Mouse (Mus musculus): ENCODE results near the gene Asxl2.
A peak's percentile ranks its signal among the peaks of the same experiment; 100 is the strongest.
"Not testable (repeated sequence)": the region's sequence is repeated elsewhere in the genome, so short reads cannot be mapped to it uniquely, and the experiment has no call there.

The Asxl2 gene

DNA sequence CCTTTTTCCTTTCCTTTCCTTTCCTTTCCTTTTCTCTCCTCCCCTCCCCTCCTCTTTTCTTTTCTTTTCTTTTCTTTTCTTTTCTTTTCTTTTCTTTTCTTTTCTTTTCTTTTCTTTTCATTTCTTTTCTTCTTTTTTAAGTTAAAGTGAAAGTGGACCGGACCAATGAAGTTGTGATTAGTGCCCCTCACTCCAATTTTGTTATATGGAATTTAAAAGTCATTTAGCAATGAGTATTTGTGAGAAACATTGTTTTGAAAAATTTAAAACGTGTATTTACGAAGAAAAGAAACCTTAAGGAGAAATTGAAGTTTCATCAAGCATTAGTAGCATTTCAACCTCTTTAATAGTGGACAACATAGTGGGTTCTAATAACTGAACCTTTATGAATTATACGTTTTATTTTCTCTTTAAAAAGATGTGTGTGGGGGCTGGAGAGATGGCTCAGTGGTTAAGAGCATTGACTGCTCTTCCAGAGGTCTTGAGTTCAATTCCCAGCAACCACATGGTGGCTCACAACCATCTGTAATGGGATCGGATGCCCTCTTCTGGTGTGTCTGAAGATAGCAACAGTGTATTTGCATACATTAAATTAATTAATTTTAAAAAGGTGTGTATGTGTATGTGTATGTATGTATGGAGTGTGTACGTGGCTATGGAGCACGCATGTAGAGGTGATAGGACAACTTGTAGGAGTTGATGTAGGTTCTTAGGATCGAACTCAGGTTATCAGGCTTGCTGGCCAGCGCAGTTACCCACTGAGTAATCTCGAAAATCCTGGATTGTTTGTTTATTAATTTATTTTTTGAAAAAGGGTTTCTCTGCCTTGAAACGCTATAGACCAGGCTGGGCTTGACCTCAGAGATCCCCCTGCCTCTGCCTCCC is 1.5 kb downstream of the Asxl2 start:
- no peak for DNase-seq

DNA sequence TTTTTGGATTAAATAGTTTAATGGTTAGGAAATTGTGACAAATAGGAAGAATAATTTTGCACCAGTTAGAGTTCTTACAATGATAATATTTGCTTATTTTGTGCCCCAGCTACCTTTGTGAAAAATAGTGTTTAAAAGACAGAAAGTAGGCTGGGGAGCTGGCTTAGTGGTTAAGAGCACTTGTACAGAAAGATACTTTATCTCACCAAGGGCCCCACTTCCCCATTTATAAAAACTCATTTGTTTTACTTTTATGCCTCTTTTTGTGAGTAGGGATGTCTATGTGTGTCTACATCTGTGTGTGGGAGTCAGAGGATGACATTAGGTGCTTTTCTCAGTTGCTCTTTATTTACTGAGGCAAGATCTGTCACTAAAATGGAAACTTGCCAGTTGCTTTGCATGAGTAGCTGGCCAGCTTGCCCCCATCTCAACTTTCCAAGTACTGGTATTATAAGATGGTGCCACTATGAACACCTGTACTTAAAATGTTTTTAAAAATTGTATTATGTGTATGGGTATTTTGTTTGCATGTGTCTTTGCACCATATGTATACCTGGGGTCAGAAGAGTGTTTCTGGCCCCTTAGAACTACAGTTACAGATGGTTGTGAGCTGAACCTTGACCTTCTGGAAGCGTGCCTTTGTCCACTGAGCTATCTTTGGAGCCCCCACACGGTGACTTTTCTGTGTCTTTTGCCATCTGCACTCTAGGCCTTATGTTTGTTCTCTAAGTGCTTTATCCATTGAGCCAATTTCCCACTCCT is 3.2 kb downstream of the Asxl2 start:
- DNase-seq = no peak

DNA sequence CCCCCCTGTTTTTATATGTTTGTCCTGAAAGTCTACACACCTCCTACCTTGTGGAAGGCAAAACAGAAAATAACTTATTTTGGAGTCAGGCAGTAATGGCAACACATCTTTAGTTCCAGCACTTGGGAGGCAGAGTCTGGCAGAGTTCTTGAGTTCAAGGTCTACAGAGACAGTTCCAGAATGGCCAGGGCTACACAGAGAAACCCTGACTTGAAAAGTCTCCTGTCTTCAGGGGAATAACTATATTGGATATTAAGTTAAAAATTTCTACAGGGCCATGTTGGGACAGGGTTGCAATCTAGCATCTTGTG is 3.7 kb downstream of the Asxl2 start:
- DNase-seq = no peak

DNA sequence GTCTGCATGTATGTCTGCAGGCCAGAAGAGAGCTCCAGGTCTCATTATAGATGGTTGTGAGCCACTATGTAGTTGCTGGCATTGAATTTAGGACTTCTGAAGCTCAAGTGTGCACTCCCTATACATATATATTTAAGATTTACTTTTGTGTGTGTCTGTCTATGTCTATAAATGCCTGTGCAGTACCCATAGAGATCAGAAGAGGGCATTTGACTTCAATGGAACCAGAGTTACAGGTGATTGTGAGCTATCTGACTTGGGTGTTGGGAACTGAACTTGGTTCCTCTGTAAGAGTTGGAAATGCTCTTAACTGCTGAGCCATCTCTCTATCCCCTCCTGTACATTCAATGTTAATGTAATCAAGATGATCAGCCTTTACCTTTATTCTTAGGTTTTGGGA is 4.3 kb downstream of the Asxl2 start:
- no peak for DNase-seq

DNA sequence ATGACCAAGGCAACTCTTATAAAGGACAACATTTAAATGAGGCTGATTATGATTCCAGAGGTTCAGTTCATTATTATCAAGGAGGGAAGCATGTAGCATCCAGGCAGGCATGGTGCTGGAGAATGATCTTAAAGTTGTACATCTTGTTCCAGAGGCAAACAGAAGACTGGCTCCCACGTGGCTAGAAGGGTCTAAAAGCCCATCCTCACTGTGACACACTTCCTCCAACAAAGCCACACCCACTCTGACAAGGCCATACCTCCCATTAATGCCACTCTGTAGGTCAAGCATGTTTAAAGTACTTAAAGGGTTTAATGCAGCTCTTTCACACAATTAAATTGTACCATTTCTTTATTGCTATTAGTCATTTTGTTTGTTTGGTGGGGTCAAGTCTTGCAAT is 7.1 kb downstream of the Asxl2 start:
- DNase-seq = no peak

DNA sequence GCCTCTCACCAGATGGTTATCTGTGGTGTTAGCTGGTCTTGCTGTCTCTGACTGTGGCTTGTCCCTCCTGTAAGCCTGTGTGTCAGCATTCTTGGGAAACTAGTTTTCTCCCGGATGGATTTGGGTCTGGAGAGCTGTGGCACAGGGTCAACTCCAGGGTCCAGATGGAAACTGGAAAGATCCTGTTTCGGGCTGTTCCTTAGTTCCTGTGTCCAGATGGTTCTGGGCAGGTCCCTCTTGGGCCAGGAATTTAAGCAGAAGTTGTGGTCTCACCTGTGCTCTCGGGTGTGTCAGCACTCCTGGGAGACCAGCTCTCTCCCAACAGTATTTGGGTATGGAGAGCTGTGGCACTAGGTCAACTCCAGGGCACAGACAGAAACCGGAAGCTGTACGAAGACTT is 9.8 kb downstream of the Asxl2 start:
- no peak for DNase-seq

DNA sequence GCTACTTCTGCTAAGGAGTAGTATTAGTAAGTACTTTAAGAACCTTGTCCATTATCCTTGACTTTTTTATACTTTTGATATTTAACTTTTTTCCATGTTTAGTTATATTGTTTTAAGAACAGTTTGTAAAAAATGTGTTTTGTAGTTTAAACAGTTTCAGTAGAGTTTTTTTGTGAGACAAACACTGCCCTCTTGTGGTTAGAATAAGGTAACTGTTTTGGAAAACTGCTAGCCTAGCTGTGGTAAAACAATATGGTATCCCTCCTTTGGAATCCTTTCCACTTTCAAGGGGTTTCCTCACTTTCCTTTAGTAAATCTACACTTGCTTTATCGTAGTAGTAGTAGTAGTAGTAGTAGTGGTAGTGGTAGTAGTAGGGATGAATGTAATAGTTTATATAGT is 11.2 kb downstream of the Asxl2 start:
- DNase-seq = no peak

DNA sequence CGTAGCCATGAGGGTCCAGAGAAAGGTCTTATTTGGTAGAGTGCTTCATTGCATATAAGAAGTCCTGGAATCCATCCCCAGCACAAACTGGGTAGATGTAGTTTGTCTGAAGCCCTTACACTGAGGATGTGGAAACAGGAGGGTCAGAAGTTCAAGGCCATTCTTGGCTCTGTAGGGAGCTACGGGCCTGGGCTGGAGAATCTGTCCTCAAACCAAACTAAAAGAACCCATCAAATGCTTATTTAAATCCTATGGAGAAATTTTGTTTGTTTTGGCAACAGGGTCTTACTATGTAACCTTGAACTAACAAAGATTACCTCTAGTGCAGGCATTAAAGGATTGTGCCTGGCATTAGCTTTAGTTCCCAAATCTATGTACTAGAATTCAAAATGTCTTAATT is 14.3 kb downstream of the Asxl2 start:
- DNase-seq = no peak

DNA sequence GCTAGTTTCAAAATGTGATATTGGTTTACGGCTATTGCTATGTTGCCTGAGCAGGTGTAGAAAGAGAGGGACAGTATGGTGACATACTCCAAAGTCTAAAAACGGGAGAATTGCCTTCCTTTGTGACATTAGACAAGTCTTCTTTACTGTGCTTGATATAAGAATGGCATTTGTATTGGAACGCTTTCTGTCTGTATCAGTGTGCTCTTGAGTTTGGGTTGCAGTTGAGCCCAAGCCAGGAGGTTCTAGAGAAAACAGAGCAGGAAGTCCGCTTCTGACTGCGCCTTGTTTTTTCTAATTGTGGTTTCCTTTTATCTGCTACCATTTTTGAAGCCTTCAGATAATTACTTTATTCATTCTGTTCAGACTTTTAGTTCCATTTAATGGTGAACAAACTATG is 14.7 kb downstream of the Asxl2 start:
- DNase-seq = no peak

DNA sequence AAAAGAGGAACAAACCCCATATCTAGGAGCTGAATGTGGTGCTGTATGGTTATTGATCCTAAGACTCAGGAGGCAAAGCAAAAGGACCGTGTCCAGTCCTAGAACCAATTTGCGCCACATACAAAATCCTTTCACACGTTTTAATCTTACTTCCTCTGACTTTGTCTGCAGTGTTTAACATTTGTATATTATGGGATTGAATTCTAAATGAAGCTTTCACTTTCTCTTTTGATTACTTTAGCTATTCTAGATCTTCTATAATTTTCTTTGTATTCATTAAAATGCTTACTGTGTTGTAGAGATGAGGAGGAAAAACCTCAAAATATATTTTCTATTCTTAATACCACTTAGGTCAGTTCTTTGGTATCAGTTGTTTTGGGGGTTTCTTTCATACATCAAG is 26.9 kb downstream of the Asxl2 start:
- no peak for DNase-seq

DNA sequence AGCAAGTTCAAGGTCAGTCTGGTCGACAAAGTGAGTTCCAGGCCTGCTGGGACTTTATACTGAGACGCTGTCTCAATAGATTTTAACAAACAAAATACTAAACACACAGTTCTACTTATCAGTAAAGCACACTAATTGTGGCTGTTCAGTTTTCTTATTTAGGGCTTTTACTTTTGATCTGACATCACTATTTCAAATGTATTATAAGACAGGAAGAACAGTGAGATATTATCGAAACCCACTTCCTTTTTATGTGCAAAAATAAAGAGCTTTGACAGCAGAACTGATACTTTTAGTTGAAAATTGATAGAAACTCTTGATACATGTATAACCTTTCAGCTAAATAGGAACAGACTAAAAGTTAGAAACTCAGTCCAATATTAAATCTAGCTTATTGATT is 36.4 kb downstream of the Asxl2 start:
- no peak for DNase-seq

DNA sequence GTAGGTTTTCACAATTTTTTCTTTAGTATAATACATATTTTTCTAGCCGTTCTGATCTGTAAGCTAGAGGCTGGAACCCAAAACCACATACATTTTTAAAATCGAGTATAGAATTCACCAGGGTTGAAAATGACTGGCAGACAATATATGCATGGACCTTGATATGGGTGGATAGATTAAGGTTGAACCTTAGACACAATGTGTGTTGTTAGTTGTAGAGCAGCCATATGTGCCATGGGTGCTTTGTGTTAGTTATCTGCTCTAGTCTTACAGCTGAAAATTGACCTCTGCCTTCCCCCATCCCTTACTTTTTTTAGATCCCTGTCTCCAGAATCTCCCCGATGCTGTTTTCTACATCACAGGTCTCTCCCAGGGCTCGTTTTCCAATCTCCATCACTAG is 73.0 kb downstream of the Asxl2 start:
- DNase-seq = no peak

DNA sequence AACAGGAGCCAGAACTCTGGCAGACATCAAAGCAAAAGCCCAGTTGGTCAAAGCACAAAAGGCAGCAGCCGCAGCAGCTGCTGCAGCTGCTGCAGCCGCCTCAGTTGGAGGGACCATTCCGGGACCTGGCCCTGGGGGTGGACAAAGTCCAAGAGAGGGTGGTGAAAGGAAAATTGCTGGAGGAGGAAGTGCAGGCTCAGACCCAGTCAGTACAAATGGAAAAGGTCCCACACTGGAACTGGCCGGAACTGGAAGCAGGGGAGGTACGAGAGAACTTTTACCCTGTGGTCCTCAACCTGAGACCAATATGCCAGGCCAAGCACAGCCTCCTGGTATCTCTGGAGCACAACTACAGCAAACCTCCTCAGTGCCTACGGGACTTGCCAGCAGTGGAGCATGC is 73.4 kb downstream of the Asxl2 start:
- DNase-seq = no peak

DNA sequence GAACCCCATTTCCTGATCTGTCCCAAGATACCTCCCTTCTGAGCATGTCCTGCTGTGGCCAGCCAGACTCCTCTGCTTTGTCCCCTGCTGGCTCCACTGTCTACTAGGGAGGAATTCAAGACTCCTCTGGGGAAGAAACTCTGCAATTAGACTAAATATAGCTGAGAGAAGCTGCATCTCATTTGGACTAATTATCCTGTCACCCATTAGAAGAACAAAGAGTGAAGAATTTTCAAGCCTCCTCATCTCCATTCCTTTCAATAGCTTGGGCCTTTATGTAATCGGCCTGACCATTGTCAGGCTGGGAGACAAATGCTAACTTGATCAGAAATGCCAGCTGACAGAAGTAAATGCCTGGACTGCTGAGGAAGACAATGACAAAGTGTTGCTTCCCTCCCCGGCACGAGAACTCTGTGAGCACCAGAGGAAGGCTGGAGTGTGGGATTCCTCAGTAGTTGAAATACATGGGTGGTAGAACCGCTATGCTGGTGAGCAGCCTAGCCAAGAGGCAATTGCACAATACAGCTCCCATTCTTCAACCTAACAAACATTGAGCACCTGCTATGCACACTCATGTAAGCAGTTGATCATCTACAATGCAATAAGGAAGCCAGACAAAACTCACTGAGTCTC is 92.1 kb downstream of the Asxl2 start:
- peak; percentile 18 for DNase-seq

DNA sequence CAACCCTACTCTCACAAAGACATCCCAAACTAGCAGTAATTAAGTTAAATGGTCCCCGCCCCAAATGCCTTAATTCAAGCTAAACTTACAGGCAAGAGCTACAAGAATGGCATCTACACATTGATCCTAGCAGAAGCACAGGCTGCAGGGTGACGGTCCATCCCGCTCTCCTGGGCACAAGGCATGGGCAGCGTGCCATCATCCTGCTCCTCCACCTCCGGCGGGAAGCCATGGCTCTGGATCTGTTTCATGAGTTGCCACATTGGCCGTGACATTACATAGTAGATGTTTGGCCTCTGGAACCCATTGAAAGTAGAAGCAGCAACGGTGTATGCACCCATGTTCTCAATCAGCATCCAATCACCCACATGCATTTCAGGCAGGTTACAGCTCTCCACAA is 95.1 kb downstream of the Asxl2 start:
- not testable (repeated sequence) for DNase-seq

DNA sequence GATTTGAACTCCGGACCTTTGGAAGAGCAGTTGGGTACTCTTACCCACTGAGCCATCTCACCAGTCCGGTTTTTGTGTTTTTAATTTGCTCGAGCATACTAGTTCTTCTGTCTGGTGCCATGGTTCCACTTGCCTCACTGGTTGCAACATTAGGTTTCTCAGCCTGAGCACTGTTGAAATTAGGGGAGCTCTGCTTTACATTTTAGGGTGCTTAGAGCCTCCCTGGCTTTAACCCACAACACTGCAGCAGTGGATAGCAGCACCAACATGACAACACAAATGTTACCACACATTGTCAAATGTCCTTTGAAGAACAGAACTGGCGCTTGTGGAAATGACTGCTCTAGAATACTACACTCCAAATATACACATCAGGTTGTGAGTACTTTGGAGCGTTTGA is 98.9 kb downstream of the Asxl2 start:
- DNase-seq = no peak

DNA sequence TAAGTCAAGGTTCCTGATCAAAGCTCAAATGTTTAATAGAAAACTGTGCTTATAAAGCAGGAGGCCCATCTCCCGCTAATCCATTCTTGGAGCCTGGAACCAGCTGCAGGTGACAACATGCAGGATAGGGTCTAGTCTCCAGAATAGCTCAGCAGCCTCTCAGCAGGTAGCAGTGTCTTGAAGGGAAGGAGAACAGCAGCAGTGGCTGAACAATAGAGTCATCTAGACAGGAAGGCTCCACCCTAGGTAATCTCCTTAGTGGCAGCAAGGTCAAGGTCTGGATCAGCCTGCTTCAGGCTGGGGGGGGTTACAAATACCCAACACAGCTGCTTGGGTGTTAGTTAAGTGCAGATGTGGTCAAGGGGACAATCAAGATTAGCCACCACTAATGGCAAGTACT is 108.8 kb downstream of the Asxl2 start:
- not testable (repeated sequence) for DNase-seq

DNA sequence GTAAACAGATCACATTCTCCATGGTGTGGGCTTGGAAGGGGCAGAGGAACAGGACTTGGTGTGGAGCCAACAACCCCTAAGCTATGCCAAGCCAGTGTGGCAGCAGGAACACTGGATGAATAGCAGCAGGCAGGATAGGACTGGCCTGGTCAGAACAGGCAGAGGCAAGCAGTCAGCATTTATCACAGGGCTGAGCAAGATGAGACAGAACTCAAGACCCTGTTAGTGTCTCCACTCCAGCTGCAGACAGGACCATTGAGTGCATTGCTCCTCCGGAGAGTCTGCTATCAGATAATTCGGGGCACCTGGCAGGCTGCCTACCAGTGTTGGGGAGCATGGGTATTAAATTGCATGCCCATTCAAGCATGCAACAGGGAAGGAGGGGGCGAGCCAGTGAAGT is 111.0 kb downstream of the Asxl2 start:
- DNase-seq = no peak

DNA sequence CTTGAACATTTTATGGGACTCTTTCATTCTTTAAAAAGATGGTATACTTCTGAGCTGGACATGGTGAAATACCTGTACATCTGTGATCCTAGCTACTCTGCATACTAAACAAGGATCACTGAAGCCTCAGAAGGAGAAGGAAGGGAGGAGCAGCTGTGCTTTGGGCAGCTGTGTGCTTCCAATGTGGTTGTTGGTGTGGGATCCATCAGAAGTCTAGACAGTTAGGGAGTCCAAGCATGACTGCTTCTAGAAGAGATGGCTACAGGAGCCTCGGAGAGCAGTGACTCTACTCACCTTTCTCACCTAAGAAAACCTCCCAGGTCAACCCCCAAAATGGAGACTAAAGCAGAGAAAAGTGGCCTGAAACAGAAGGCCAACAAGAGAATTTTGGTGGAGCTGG is 111.4 kb downstream of the Asxl2 start:
- no peak for DNase-seq

DNA sequence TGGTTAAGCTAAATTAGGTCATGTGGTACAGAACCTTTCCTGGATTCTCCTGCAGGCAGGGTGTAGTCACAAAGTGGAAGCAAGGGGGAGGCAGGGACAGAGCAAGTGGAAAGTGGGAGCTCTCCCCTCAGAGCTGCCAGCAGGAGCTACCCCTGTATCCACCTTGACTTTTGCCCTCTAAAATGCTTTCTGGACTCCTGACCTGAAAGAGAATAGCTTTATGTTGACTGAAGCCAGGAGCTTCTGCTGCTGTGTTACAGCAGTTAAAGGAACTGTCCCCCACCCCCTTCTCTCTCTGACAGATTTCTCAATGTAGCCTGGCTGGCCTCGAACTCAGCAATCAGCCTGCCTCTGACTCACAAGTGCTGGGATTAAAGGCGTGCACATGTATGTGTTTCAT is 112.9 kb downstream of the Asxl2 start:
- DNase-seq = no peak

DNA sequence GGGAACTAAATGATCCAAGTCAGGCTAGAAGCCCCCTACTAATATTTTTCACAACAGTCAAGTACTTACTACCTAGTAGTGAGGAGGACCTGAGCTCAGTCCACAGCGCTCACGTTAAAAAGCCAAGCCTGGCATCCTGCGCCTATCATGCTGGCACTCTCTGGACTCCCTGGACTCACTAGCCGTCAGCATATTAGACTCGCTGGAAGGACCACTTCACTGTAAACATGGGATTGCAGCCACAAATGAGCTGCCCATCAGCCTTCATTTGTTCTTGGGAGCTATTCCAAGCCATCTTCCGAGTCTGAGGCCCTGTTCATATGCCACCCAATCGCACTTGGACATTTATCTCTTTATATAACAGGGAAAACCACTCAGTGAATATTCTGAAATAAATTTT is 114.2 kb downstream of the Asxl2 start:
- DNase-seq = no peak

DNA sequence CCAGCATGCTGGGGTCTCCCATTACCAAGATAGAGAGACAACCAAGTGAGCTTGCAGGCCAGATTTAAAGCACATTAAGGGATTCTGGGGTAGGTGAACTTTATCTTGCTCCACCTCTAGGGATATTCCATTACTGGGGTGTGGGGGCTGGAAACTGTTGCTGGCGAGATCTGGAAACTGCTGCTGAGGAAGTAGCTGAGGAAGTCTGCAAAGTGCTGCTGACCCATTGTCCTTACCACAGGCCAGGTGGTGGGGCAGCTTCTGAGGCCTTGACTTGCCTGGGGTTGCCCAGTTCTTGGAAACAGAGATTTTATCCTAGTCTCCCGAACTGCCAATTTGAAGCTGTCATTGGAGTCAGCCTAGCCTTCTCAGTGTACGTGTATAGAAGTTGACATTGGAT is 118.8 kb downstream of the Asxl2 start:
- no peak for DNase-seq

DNA sequence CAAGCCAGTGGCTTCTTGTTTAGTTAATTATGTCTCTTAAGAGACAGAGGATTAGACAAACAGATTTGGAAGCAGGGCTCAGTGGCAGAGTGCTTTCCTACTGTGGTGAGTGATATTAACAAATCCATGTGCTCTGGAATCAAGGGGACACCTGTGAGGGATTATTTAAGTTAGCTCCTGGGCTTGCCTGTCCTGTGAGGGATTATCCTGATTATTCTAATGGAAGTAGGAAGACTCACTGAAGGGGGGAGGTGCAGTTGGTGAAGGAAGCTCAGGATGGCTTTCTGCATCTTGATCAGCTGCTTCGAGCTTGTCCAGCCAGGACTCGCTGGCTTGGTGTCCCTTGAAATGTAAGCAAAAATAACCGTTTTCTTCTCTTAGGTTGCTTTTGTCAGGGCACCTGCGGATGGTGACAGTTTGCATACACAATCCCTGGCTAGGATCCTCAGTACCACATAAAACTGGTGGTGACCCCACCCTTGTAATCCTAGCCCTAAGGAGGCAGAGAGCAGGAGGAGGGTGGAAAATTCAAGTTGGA is 119.5 kb downstream of the Asxl2 start:
- no peak for DNase-seq

DNA sequence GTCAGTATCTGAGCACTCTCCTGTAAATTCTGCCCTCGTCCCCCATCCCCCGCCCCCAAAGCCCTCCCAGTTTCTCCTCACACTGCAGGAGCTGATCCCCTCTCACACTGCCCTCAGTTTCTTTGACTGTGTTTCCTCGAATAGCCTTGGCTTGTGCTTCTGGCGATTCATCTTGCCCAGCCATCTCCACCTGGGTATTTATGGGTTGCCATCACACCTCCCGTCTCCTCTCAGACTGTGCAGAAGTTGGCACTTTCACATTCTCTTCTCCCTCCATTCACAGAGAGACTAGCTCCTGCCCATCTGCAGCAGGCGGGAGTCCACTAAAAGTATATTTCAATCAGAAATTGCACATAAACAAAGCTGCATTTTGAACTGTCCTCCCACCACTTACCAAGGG is 120.1 kb downstream of the Asxl2 start:
- DNase-seq = no peak
